Mouse (Mus musculus) embryonic stem cell, embryonic (primary cell): Measurements from ENCODE around the gene Bscl2.

Experiments used
- CTCF ChIA-PET, 4 experiments: fragments of 300-600 bp in 2 of 4; fragments of 350-600 bp in 2 of 4; sonication (Branson Sonifier 250); formaldehyde crosslinking; loops; one replicate each; lab custom pipeline; 2022; ENCODE audit warnings: inconsistent platforms in 2 of 4; lab: Charles Lee
- POLR2A ChIA-PET, 4 experiments: fragments of 300-600 bp in 2 of 4; fragments of 350-600 bp in 2 of 4; sonication (Branson Sonifier 250); formaldehyde crosslinking; loops; one replicate each; lab custom pipeline; 2022; ENCODE audit warnings: antibody characterized with exemption in 4 of 4, inconsistent platforms in 1 of 4; lab: Charles Lee

Bscl2 gene

GRCm38 (mm10) chr19:8896231-8896630 is 59.0 kb downstream of the Bscl2 start:
- CTCF ChIA-PET: interaction anchor here in 1 of 4 experiments (0.9 kb wide), 1 partner anchor 178 kb away, joined by 3 read pairs; no protein-coding TSS in a partner anchor
- POLR2A ChIA-PET: interaction anchor here (0.6 to 25.4 kb wide), 42 partner anchors 9 to 183 kb away, joined by 3 to 851 read pairs (median 4); partner anchors contain the start of genes 1810009A15Rik (in 4 of the 4), Gm49416 (in 4 of the 4), Gng3 (in 3 of the 4) and Mta2 (in 3 of the 4)

- POLR2A ChIA-PET: interaction anchor here (0.5 to 25.4 kb wide), 65 partner anchors 8 to 184 kb away, joined by 3 to 851 read pairs (median 4); partner anchors contain the start of genes 1810009A15Rik (in 4 of the 4), Gm49416 (in 4 of the 4), B3gat3 (in 3 of the 4) and Mta2 (in 3 of the 4)
These were observed 60.1 kb downstream of the Bscl2 start for GRCm38 (mm10) chr19:8897211-8897864.

DNA sequence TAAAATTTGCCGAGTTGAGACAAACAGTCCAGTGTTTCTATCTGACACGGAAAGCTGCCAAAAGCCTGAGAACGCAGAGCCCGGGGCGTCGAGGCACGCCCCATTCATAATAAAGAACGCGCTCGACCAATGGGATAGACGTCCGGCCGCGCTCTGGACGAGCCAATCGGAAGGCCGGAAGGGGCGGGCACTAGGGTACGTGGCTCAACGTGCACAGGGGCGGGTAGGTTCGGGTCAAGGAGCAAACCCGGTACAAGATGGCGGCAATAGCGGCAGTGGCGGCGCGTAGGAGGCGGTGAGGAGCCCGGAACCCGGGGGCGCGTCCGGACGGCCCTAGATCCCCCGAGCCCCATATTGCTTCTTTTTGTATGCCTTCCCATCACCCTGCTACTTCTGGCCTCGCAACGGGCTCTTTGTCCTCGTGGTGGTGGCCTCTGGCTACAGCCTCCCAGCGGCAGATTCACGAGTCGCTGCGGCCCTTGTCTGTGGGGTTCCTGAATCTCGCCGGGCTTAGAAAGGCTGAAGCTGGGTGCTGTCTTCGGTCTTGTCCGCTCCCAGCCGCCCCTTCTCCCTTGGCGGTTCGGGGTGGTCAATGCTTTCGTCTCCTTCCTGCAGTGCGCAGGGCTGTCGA is 60.7 kb downstream of the Bscl2 start, which contains the start of gene Ganab:
TSS of gene Ganab (plus strand) at position 207 of the 631 bp plus-strand sequence.
- ChIA-PET CTCF (interaction anchor here in 1 of 4 experiments (0.6 to 1.0 kb wide), 2 partner anchors 9 to 52 kb away, joined by 3 to 4 read pairs; no protein-coding TSS in a partner anchor), POLR2A (interaction anchor here (0.5 to 25.4 kb wide), 71 partner anchors 8 to 985 kb away, joined by 3 to 851 read pairs (median 4); partner anchors contain the start of genes 1810009A15Rik (in 4 of the 4), Gm49416 (in 4 of the 4), B3gat3 (in 3 of the 4) and Mta2 (in 3 of the 4))

More at GRCm38 (mm10) chr19:8897211-8897864, 60.1 kb downstream of the Bscl2 start:
- CTCF ChIA-PET: interaction anchor here in 1 of 4 experiments (0.6 to 1.0 kb wide), 2 partner anchors 8 to 51 kb away, joined by 3 to 4 read pairs; no protein-coding TSS in a partner anchor
